Mouse (Mus musculus): ENCODE results near the gene Zfp523. TPM values are rescaled to one million over a fixed set of nuclear protein-coding genes. Genes with fewer than 3 reads are reported as not detected.

Gene Zfp523
- total and polyA plus RNA-seq, 2 experiments from 2014 or later: 41.1 to 57.7 TPM

DNA sequence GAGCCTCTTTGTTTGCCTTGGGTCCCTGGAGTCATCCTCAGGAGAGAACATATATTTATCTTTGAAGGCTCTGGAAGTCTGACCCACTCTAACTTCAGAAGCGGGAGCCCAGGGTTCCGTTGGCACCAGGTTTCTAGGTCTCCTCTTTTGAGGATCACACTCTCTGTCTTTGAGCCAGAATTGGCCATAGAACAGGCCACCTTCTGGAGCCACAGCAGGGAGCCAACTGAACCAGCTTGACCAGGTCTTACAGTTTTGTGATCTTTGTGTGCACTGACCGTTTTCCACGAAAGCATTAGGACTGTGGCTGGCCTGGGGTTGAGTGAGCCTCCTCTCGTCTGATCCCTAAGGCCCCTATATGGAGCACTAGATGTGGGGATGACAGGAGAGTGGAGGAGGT, 57.7 kb downstream of the Zfp523 start:
- DNase-seq (no peak), ATAC-seq (no peak)
- Histone ChIP-seq H3K36me3 (ENCODE audit: insufficient read depth) (no peaks in the 10 kb centered on the region), H3K9ac (no peak overlapping the region), H3K4me3 (ENCODE audit: low read depth, low read length) (no peak overlapping the region), H3K9me3 (ENCODE audit: low read length) (no peaks in the 10 kb centered on the region), H3K4me2 (ENCODE audit: low read depth) (no peak overlapping the region), H3K27ac (ENCODE audit: low read depth, low read length) (no peak overlapping the region), H3K4me1 (ENCODE audit: insufficient read depth) (no peaks in the 10 kb centered on the region), H3K27me3 (ENCODE audit: insufficient read depth, low read length) (no peaks in the 10 kb centered on the region)
- WGBS: 72% methylated on average over 5 of the region's 5 CpGs
- no peak for TF ChIP-seq CTCF (IDR thresholded peaks at IDR 0.05; ENCODE audit: low read depth)

DNA sequence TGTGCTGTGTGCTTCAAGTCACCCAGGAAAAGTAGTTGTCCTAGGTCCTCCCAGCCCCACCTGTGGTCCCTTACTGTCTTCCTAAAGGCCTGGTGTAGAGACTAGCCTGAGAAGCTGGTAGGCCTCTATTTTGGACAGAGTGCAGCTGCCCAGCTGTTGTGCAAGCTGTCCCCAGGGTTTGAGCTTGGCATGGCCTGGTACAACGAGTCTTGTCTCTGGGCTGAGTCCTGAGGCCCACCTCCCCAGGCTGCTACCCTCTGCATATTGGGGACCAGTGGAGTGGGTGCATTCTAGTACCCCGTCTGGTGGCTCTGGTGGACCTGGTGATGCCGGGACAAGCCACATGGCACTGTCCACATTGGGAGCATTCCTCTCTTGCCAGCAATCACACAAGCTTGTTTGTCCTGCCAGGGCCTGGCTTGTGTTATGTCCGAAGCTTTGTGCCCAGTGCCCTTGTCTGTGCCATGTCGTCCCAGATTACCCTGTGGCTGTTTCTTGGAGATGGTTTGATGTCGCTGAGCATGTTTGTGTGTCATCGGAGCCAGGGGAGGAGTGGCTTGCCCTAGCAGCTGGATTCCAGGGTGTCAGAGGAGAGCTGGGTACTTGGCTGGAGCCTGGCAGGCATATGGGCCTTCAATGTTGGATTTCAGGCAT, 59.2 kb downstream of the Zfp523 start:
- Histone ChIP-seq H3K4me1 (ENCODE audit: insufficient read depth) (no peaks in the 10 kb centered on the region), H3K27ac (ENCODE audit: low read depth, low read length) (no peak overlapping the region), H3K9me3 (ENCODE audit: low read length) (no peaks in the 10 kb centered on the region), H3K4me3 (ENCODE audit: low read depth, low read length) (no peak overlapping the region), H3K36me3 (ENCODE audit: insufficient read depth) (no peaks in the 10 kb centered on the region), H3K4me2 (ENCODE audit: low read depth) (no peak overlapping the region), H3K27me3 (ENCODE audit: insufficient read depth, low read length) (no peaks in the 10 kb centered on the region), H3K9ac (no peak overlapping the region)
- TF ChIP-seq CTCF (IDR thresholded peaks at IDR 0.05; ENCODE audit: low read depth): no peak
- DNase-seq: no peak
- WGBS: 76% methylated on average over 7 of the region's 7 CpGs
- no peak for ATAC-seq

DNA sequence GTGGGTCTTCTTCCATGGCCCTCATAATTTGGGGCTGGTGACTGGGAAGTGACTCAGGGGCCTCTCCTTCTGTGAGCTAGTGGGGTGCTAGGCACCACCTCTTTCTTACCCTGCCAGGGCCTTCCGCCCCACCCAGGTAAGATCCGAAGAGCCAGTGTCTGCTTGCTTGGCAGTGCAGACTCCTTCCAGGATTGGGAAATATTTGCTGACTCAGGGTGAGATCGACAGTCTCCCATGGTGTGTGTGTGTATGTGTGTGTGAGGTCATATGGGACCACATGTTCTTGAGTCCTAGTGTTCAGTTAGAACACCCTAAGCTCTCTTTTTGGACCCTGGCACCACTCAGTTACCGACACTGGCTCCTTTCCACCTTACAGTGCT, 59.7 kb downstream of the Zfp523 start:
- H3K9ac ChIP-seq: no peak overlapping the region
- no peaks in the 10 kb centered on the region for H3K9me3 ChIP-seq (ENCODE audit: low read length)
- no peaks in the 10 kb centered on the region for H3K27me3 ChIP-seq (ENCODE audit: insufficient read depth, low read length)
- ATAC-seq (no peak), DNase-seq (no peak)
- H3K27ac ChIP-seq (ENCODE audit: low read depth, low read length): no peak overlapping the region
- H3K4me1 ChIP-seq (ENCODE audit: insufficient read depth): no peaks in the 10 kb centered on the region
- TF ChIP-seq CTCF (IDR thresholded peaks at IDR 0.05; ENCODE audit: low read depth): no peak
- H3K4me3 ChIP-seq (ENCODE audit: low read depth, low read length): no peak overlapping the region
- H3K4me2 ChIP-seq (ENCODE audit: low read depth): no peak overlapping the region
- 91% methylated on average over 4 of the region's 4 CpGs for WGBS
- 0 out of 2 replicates have a peak, but pooled peaks cover 5% of the 10 kb centered on the region for H3K36me3 ChIP-seq (ENCODE audit: insufficient read depth)

DNA sequence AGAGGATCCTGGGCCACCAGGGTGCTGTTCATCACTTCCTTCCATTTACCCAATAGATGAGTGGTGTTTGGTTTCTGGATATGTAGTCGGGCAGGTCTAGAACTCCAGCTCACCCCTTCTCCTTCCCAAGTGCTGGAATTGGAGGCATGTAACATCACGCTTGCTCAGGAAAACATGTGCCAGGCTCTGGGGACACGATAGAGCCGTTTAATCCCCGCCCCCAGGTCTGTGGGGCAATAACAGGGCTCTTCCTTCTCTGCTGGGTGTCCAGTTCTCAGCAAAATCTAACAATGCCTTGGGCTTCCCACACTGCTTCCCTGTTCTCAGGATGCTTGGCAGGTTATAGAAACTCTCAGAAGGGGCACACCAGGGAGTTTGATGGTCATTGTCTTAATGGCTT, 60.4 kb downstream of the Zfp523 start:
- H3K36me3 ChIP-seq (ENCODE audit: insufficient read depth): 0 out of 2 replicates have a peak, but pooled peaks cover 5% of the 10 kb centered on the region
- TF ChIP-seq CTCF (IDR thresholded peaks at IDR 0.05; ENCODE audit: low read depth): no peak
- 66% methylated on average over 5 of the region's 5 CpGs for WGBS

DNA sequence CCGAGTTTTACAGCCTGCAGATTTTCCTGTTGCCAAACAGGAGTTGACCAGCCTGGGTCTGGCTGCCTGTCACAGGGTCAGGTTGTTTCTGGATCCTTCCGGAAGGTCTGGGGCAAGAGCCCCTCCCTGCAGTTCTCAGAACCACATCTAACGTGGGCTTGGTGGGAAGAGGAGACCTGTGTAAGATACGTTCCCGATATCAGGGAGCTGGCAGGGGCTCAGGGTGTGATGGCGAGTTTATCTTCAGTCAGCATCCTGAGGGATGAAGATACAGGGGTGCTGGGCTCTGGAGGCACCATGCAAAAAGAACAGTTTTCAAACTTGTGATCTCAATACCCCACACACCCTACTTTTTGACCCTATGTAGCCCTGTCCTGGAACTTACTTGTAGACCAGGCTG, 60.9 kb downstream of the Zfp523 start:
- no peaks in the 10 kb centered on the region for H3K9me3 ChIP-seq (ENCODE audit: low read length)
- H3K27me3 ChIP-seq (ENCODE audit: insufficient read depth, low read length): no peaks in the 10 kb centered on the region
- TF ChIP-seq CTCF (IDR thresholded peaks at IDR 0.05; ENCODE audit: low read depth): no peak
- H3K4me1 ChIP-seq (ENCODE audit: insufficient read depth): no peaks in the 10 kb centered on the region
- H3K4me3 ChIP-seq (ENCODE audit: low read depth, low read length): no peak overlapping the region
- no peak for DNase-seq
- H3K4me2 ChIP-seq (ENCODE audit: low read depth): no peak overlapping the region
- H3K9ac ChIP-seq: no peak overlapping the region
- H3K27ac ChIP-seq (ENCODE audit: low read depth, low read length): no peak overlapping the region
- ATAC-seq: no peak
- 77% methylated on average over 6 of the region's 6 CpGs for WGBS
- 0 out of 2 replicates have a peak, but pooled peaks cover 5% of the 10 kb centered on the region for H3K36me3 ChIP-seq (ENCODE audit: insufficient read depth)

More for the DNA sequence above, 60.4 kb downstream of the Zfp523 start:
- no peaks in the 10 kb centered on the region for H3K27me3 ChIP-seq (ENCODE audit: insufficient read depth, low read length)
- H3K4me1 ChIP-seq (ENCODE audit: insufficient read depth): no peaks in the 10 kb centered on the region
- ATAC-seq (no peak), DNase-seq (no peak)
- H3K4me2 ChIP-seq (ENCODE audit: low read depth): no peak overlapping the region
- no peak overlapping the region for H3K9ac ChIP-seq
- no peak overlapping the region for H3K4me3 ChIP-seq (ENCODE audit: low read depth, low read length)
- H3K27ac ChIP-seq (ENCODE audit: low read depth, low read length): no peak overlapping the region
- no peaks in the 10 kb centered on the region for H3K9me3 ChIP-seq (ENCODE audit: low read length)

DNA sequence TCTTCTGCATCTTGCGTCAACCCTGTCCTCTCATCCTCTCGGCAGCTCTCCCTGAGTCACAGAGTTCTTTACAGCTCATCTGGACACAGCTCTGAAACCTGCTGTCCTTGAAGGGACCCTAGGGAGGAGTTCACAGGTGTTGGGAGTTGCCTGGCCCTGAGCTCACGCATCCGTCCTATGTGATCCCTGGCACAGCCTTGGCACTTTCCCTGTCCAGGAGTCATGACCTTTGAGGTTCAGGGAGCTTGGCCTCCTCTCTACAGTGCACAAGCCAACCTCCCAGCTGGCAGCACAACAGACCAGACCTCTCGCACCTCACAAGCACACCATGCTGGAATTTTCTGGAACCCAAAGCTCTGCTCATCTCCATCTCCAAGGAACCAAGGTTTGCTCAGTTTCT, 63.9 kb downstream of the Zfp523 start:
- TF ChIP-seq CTCF (IDR thresholded peaks at IDR 0.05; ENCODE audit: low read depth): no peak
- ATAC-seq (no peak), DNase-seq (no peak)
- Histone ChIP-seq H3K9ac (no peak overlapping the region), H3K4me1 (ENCODE audit: insufficient read depth) (no peaks in the 10 kb centered on the region), H3K4me3 (ENCODE audit: low read depth, low read length) (no peak overlapping the region), H3K4me2 (ENCODE audit: low read depth) (no peak overlapping the region), H3K27me3 (ENCODE audit: insufficient read depth, low read length) (no peaks in the 10 kb centered on the region), H3K9me3 (ENCODE audit: low read length) (no peaks in the 10 kb centered on the region), H3K27ac (ENCODE audit: low read depth, low read length) (no peak overlapping the region), H3K36me3 (ENCODE audit: insufficient read depth) (0 out of 2 replicates have a peak, but pooled peaks cover 5% of the 10 kb centered on the region)
- 94% methylated on average over 5 of the region's 5 CpGs for WGBS

DNA sequence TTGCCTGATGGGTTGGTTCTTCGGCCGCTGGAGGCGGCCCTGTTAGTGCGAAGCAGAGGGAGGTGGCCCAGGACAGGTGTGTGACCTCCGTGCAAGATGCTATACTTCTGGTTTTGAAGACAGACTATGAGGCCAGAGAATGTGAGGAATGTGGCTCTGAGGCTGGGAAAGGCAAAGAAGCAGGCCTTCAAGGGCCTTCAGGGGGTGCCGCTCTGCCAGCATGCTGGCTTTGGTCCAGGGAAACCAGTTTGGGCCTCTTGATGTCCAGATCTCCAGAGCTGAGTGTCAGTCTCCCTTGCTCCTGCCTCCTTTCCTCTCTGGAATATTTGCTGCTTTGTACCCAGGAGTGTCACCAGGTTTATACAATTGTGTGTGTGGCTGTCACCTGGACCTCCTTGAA, 65.4 kb downstream of the Zfp523 start:
- no peak overlapping the region for H3K4me3 ChIP-seq (ENCODE audit: low read depth, low read length)

More for the DNA sequence above, 65.4 kb downstream of the Zfp523 start:
- no peak overlapping the region for H3K27ac ChIP-seq (ENCODE audit: low read depth, low read length)
- no peaks in the 10 kb centered on the region for H3K4me1 ChIP-seq (ENCODE audit: insufficient read depth)
- no peaks in the 10 kb centered on the region for H3K9me3 ChIP-seq (ENCODE audit: low read length)
- ATAC-seq (no peak), DNase-seq (no peak)
- H3K4me2 ChIP-seq (ENCODE audit: low read depth): no peak overlapping the region
- WGBS: 88% methylated on average over 6 of the region's 6 CpGs
- H3K36me3 ChIP-seq (ENCODE audit: insufficient read depth): 0 out of 2 replicates have a peak, but pooled peaks cover 5% of the 10 kb centered on the region
- TF ChIP-seq CTCF (IDR thresholded peaks at IDR 0.05; ENCODE audit: low read depth): no peak
- H3K27me3 ChIP-seq (ENCODE audit: insufficient read depth, low read length): no peaks in the 10 kb centered on the region
- H3K9ac ChIP-seq: no peak overlapping the region

All from forebrain, postnatal 0 days (tissue).